ENCODE assay signal across 8 mouse cellular contexts in genomic region chr14:76778541-76779399, GRCm38 (mm10).
DNase-seq lines count a peak whose midpoint lies in the region; ATAC-seq and TF ChIP-seq lines count a peak whose summit lies in the region.

No protein-coding gene starts in this region.

- no peak overlapping the region for H3K9ac ChIP-seq in intestine, embryonic 15.5 days
- no peak overlapping the region for H3K9ac ChIP-seq in limb, embryonic 14.5 days (ENCODE audit: low read depth, low read length, severe bottlenecking)

- no peak overlapping the region for H3K4me3 ChIP-seq in intestine, embryonic 15.5 days (replicated peaks)
- no peak overlapping the region for H3K4me3 ChIP-seq in limb, embryonic 14.5 days (replicated peaks; ENCODE audit: low read length)
- no peak overlapping the region for H3K4me3 ChIP-seq in cerebellum, adult 2 months (replicated peaks; ENCODE audit: insufficient read depth, low read depth, low read length)

- no peaks in the 10 kb centered on the region for H3K27me3 ChIP-seq in intestine, embryonic 15.5 days (replicated peaks)
- H3K27me3 ChIP-seq in limb, embryonic 14.5 days (ENCODE audit: control insufficient read depth, insufficient read depth, low read length), result no peaks in the 10 kb centered on the region
- no peaks in the 10 kb centered on the region; the same call in 1 of the 2 replicates for H3K27me3 ChIP-seq in cerebellum, adult 2 months (ENCODE audit: control insufficient read depth, insufficient read depth, low read length)

- ATAC-seq in intestine, embryonic 15.5 days, result peak; percentile 46
- ATAC-seq in limb, embryonic 14.5 days (ENCODE audit: low FRiP score, low read depth), result no peak

- H3K36me3 ChIP-seq in intestine, embryonic 15.5 days, result no peaks in the 10 kb centered on the region
- no peaks in the 10 kb centered on the region for H3K36me3 ChIP-seq in limb, embryonic 14.5 days (ENCODE audit: control insufficient read depth, insufficient read depth, low read length)

- intact Hi-C loops in gastrocnemius, postnatal 36 days (cut with DNase I), result no loop called here

- peaks cover 11% of the 10 kb centered on the region for H3K4me1 ChIP-seq in intestine, embryonic 15.5 days (replicated peaks)
- H3K4me1 ChIP-seq in limb, embryonic 14.5 days (ENCODE audit: control insufficient read depth, insufficient read depth, low read length), result peaks cover 15% of the 10 kb centered on the region
- no peaks in the 10 kb centered on the region for H3K4me1 ChIP-seq in cerebellum, adult 2 months (ENCODE audit: control insufficient read depth, insufficient read depth, low read length)

- DNase-seq in gastrocnemius, adult 18-20 months (ENCODE audit: low spot score), result peak; percentile 31
- DNase-seq in gastrocnemius, postnatal 36 days, result no peak
- peak; percentile 47 for DNase-seq in adrenal gland, postnatal 14 days
- DNase-seq in limb, embryonic 14.5 days (ENCODE audit: low spot score), result peak; percentile 40
- no peak for DNase-seq in thymus, postnatal 4 days
- DNase-seq in gastrocnemius, postnatal 4 days (ENCODE audit: low spot score in 2 of 2), result no peak
- no peak for DNase-seq in cerebellum, adult 2 months

- 0 out of 2 replicates have a peak overlapping the region, but pooled peaks have one; percentile 6 for H3K27ac ChIP-seq in intestine, embryonic 15.5 days
- H3K27ac ChIP-seq in limb, embryonic 14.5 days (replicated peaks; ENCODE audit: low read depth, low read length), result peak overlapping the region; percentile 30; the same call in 1 of the 2 replicates
- H3K27ac ChIP-seq in cerebellum, adult 2 months (ENCODE audit: insufficient read depth, low read length), result no peak overlapping the region

- H3K9me3 ChIP-seq in intestine, embryonic 15.5 days, result no peaks in the 10 kb centered on the region
- no peaks in the 10 kb centered on the region for H3K9me3 ChIP-seq in limb, embryonic 14.5 days (ENCODE audit: control insufficient read depth, low read length)

- 45% methylated on average over 9 of the region's 9 CpGs for whole genome bisulfite sequencing in intestine, embryonic 15.5 days
- WGBS in limb, embryonic 14.5 days, result 22% methylated on average over 9 of the region's 9 CpGs
- 71% methylated on average over 9 of the region's 9 CpGs for WGBS in cerebellum, adult 2 months

- no peak for TF ChIP-seq POLR2A in limb, embryonic 14.5 days (IDR thresholded peaks at IDR 0.05; ENCODE audit: borderline replicate concordance, extremely low read depth, insufficient read depth, insufficient read length)
- TF ChIP-seq POLR2A in cerebellum, adult 2 months (IDR thresholded peaks at IDR 0.05; ENCODE audit: borderline replicate concordance, insufficient read depth, low read length), result no peak

- H3K4me2 ChIP-seq in intestine, embryonic 15.5 days (replicated peaks), result no peak overlapping the region
- H3K4me2 ChIP-seq in limb, embryonic 14.5 days (replicated peaks; ENCODE audit: low read depth, low read length, severe bottlenecking), result no peak overlapping the region

- no peak for TF ChIP-seq CTCF in cerebellum, adult 2 months (IDR thresholded peaks at IDR 0.05; ENCODE audit: borderline replicate concordance, insufficient read depth, low read depth, low read length)

Comparison
In these comparisons a context has a peak if more than half of its experiments do, and no peak if none do; other contexts are left out.
1. DNase-seq: peak in gastrocnemius, adult 18-20 months (single experiment), adrenal gland, postnatal 14 days (single experiment) and limb, embryonic 14.5 days (single experiment); none in gastrocnemius, postnatal 36 days (0 of 2), thymus, postnatal 4 days (single experiment), gastrocnemius, postnatal 4 days (0 of 2) and cerebellum, adult 2 months (0 of 2).